10 mouse cellular contexts compared by ENCODE assay signal in genomic region chr19:48260671-48261070, GRCm38 (mm10). TPM values are rescaled to one million over a fixed set of nuclear protein-coding genes. Genes with fewer than 3 reads are reported as not detected.
A peak's percentile ranks its signal among the peaks of the same experiment; 100 is the strongest.
DNase-seq lines count a peak whose midpoint lies in the region; ATAC-seq and TF ChIP-seq lines count a peak whose summit lies in the region.
"Had no signal": no experiment of that assay in that cellular context is flagged by ENCODE, and none has a peak within 500 bp of the region (broad histone marks: within the 10 kb centered on the region; RNA-seq: fewer than 3 reads in every experiment).

No protein-coding gene starts in this region.

- no peak overlapping the region for H3K4me2 ChIP-seq in hindbrain, postnatal 0 days (ENCODE audit: low read depth, low read length)
- no peak overlapping the region for H3K4me2 ChIP-seq in hindbrain, embryonic 12.5 days (replicated peaks)
- H3K4me2 ChIP-seq in liver, postnatal 0 days (ENCODE audit: low read depth, low read length) = no peak overlapping the region
- H3K4me2 ChIP-seq: embryonic facial prominence, embryonic 13.5 days; hindbrain, embryonic 15.5 days had no signal

- no peak for TF ChIP-seq CTCF in hindbrain, postnatal 0 days (IDR thresholded peaks at IDR 0.05; ENCODE audit: low read depth)
- TF ChIP-seq CTCF in left cerebral cortex, adult 2 months (IDR thresholded peaks at IDR 0.05) = no peak
- TF ChIP-seq CTCF in liver, postnatal 0 days (IDR thresholded peaks at IDR 0.05; ENCODE audit: low read depth) = no peak

- H3K27me3 ChIP-seq in hindbrain, postnatal 0 days (ENCODE audit: insufficient read depth, low read length) = no peaks in the 10 kb centered on the region
- H3K27me3 ChIP-seq in hindbrain, embryonic 12.5 days = 0 out of 2 replicates have a peak, but pooled peaks cover 3% of the 10 kb centered on the region
- H3K27me3 ChIP-seq in liver, postnatal 0 days (ENCODE audit: insufficient read depth, low read length) = no peaks in the 10 kb centered on the region
- H3K27me3 ChIP-seq: embryonic facial prominence, embryonic 13.5 days; hindbrain, embryonic 15.5 days had no signal

- ATAC-seq in hindbrain, postnatal 0 days = peak; percentile 75; the same call in 1 of the 2 replicates
- no peak for ATAC-seq in hindbrain, embryonic 12.5 days (ENCODE audit: low FRiP score)
- no peak for ATAC-seq in liver, postnatal 0 days

- intact Hi-C loops in left cerebral cortex, adult 2 months (cut with DNase I) = loop anchor here (2.0 kb wide), 2 partner anchors 54 to 108 kb away; partner anchors contain the start of gene Sorcs3

- TF ChIP-seq EP300 in liver, postnatal 0 days (IDR thresholded peaks at IDR 0.05; ENCODE audit: low read depth) = no peak

- 62% methylated on average over 8 of the region's 8 CpGs for WGBS in hindbrain, postnatal 0 days
- 94% methylated on average over 8 of the region's 8 CpGs for WGBS in hindbrain, embryonic 12.5 days
- WGBS in liver, postnatal 0 days (ENCODE audit: insufficient replicate concordance) = 77% methylated on average over 8 of the region's 8 CpGs

- no peaks in the 10 kb centered on the region for H3K9me3 ChIP-seq in hindbrain, postnatal 0 days (ENCODE audit: low read length)
- H3K9me3 ChIP-seq in hindbrain, embryonic 12.5 days (replicated peaks) = no peaks in the 10 kb centered on the region
- H3K9me3 ChIP-seq in liver, postnatal 0 days (ENCODE audit: low read length) = no peaks in the 10 kb centered on the region
- H3K9me3 ChIP-seq: embryonic facial prominence, embryonic 13.5 days; hindbrain, embryonic 15.5 days had no signal

- no peaks in the 10 kb centered on the region for H3K4me1 ChIP-seq in hindbrain, postnatal 0 days (ENCODE audit: insufficient read depth, low read length)
- peaks cover 5% of the 10 kb centered on the region; the same call in 1 of the 2 replicates for H3K4me1 ChIP-seq in hindbrain, embryonic 12.5 days
- H3K4me1 ChIP-seq in liver, postnatal 0 days (ENCODE audit: insufficient read depth) = no peaks in the 10 kb centered on the region
- H3K4me1 ChIP-seq: embryonic facial prominence, embryonic 13.5 days; hindbrain, embryonic 15.5 days had no signal

- no peaks in the 10 kb centered on the region for H3K36me3 ChIP-seq in hindbrain, postnatal 0 days (ENCODE audit: insufficient read depth, low read length)
- no peaks in the 10 kb centered on the region for H3K36me3 ChIP-seq in hindbrain, embryonic 12.5 days
- no peaks in the 10 kb centered on the region for H3K36me3 ChIP-seq in liver, postnatal 0 days (replicated peaks; ENCODE audit: insufficient read depth, low read length)
- H3K36me3 ChIP-seq: embryonic facial prominence, embryonic 13.5 days; hindbrain, embryonic 15.5 days had no signal

- no peak overlapping the region for H3K9ac ChIP-seq in hindbrain, postnatal 0 days (replicated peaks; ENCODE audit: low read length)
- no peak overlapping the region for H3K9ac ChIP-seq in hindbrain, embryonic 12.5 days
- no peak overlapping the region for H3K9ac ChIP-seq in liver, postnatal 0 days (replicated peaks)
- H3K9ac ChIP-seq: embryonic facial prominence, embryonic 13.5 days; hindbrain, embryonic 15.5 days had no signal

- H3K4me3 ChIP-seq in hindbrain, postnatal 0 days (ENCODE audit: low read length) = no peak overlapping the region
- no peak overlapping the region for H3K4me3 ChIP-seq in hindbrain, embryonic 12.5 days
- H3K4me3 ChIP-seq in left cerebral cortex, adult 2 months = no peak overlapping the region
- no peak overlapping the region for H3K4me3 ChIP-seq in liver, postnatal 0 days (ENCODE audit: low read depth, low read length)
- H3K4me3 ChIP-seq: embryonic facial prominence, embryonic 13.5 days; hindbrain, embryonic 15.5 days had no signal

- peak; percentile 45 for DNase-seq in hindbrain, postnatal 0 days (ENCODE audit: low spot score)
- DNase-seq in frontal cortex, postnatal 14 days (ENCODE audit: low spot score in 2 of 2) = peak; percentile 46 to 73
- DNase-seq in left cerebral cortex, adult 2 months (ENCODE audit: extremely low spot score in 1 of 2, low spot score in 2 of 2) = peak; percentile 79 to 85
- DNase-seq in telencephalon, adult 2 months (ENCODE audit: low read depth, low spot score) = peak; percentile 89
- DNase-seq in liver, postnatal 0 days = no peak
- no peak for DNase-seq in spleen, postnatal 10 days (ENCODE audit: low spot score in 2 of 2)
- DNase-seq: lung, adult 18-20 months had no signal

- H3K27ac ChIP-seq in hindbrain, postnatal 0 days = no peak overlapping the region
- H3K27ac ChIP-seq in hindbrain, embryonic 12.5 days = no peak overlapping the region
- H3K27ac ChIP-seq in left cerebral cortex, adult 2 months = peak overlapping the region; percentile 60
- no peak overlapping the region for H3K27ac ChIP-seq in liver, postnatal 0 days (ENCODE audit: low read depth)
- H3K27ac ChIP-seq: embryonic facial prominence, embryonic 13.5 days; hindbrain, embryonic 15.5 days had no signal

RNA-seq across cellular contexts. Expression of gene Sorcs3, which starts 54.8 kb away (rescaled TPM):
- 19.7 and 20.7 TPM in 2 replicates for total RNA-seq in hindbrain, postnatal 0 days (2014; rRNA removed)
- polyA plus RNA-seq in hindbrain, postnatal 0 days (2015; fragmentation: Nextera tagmentation; extraction: Ambion mirVana) = 11.5 and 12.2 TPM in 2 replicates
- polyA plus RNA-seq in hindbrain, embryonic 12.5 days (2016; fragmentation: Nextera tagmentation; extraction: Ambion mirVana) = 7.4 and 7.6 TPM in 2 replicates
- total RNA-seq in left cerebral cortex, adult 2 months (2021) = 10 to 100 TPM; 38.8 to 51.0 TPM
- 0.06 TPM in 1 of 2 replicates, not detected in the other for polyA plus RNA-seq in liver, postnatal 0 days (2015; fragmentation: Nextera tagmentation; extraction: Ambion mirVana)

Comparison
In these comparisons a context has a peak if more than half of its experiments do, and no peak if none do; other contexts are left out.
1. DNase-seq: peak in hindbrain, postnatal 0 days (single experiment), frontal cortex, postnatal 14 days (2 of 2), left cerebral cortex, adult 2 months (2 of 2) and telencephalon, adult 2 months (single experiment); none in liver, postnatal 0 days (single experiment) and spleen, postnatal 10 days (0 of 2).